Mouse (Mus musculus): ENCODE data around the gene Mea1. TPM values are rescaled to one million over a fixed set of nuclear protein-coding genes. Genes with fewer than 3 reads are reported as not detected.

Mea1 gene
- polyA plus RNA-seq, 1 experiment from 2014 or later, result 241 TPM

GRCm38 (mm10) chr17:46698515-46698914, 19.9 kb downstream of the Mea1 start:
- Histone ChIP-seq H3K27ac (no peak overlapping the region), H3K4me3 (replicated peaks) (no peak overlapping the region), H3K27me3 (no peaks in the 10 kb centered on the region), H3K4me1 (replicated peaks) (peaks cover 27% of the 10 kb centered on the region), H3K9me3 (no peaks in the 10 kb centered on the region), H3K36me3 (peaks cover 37% of the 10 kb centered on the region), H3K9ac (replicated peaks) (no peak overlapping the region), H3K4me2 (replicated peaks) (no peak overlapping the region)
- WGBS, result 95% methylated on average over 6 of the region's 6 CpGs
- no peak for ATAC-seq

- Histone ChIP-seq H3K9me3 (no peaks in the 10 kb centered on the region), H3K36me3 (peaks cover 37% of the 10 kb centered on the region), H3K27ac (no peak overlapping the region), H3K4me2 (replicated peaks) (no peak overlapping the region), H3K4me1 (replicated peaks) (peaks cover 34% of the 10 kb centered on the region), H3K9ac (replicated peaks) (no peak overlapping the region), H3K27me3 (no peaks in the 10 kb centered on the region), H3K4me3 (replicated peaks) (no peak overlapping the region)
- no peak for ATAC-seq
- WGBS, result 85% methylated on average over 5 of the region's 5 CpGs
These were observed 20.7 kb downstream of the Mea1 start for GRCm38 (mm10) chr17:46699245-46699644.

- Histone ChIP-seq H3K4me1 (replicated peaks) (peaks cover 34% of the 10 kb centered on the region), H3K36me3 (peaks cover 37% of the 10 kb centered on the region), H3K9ac (replicated peaks) (no peak overlapping the region), H3K27me3 (no peaks in the 10 kb centered on the region), H3K4me3 (replicated peaks) (no peak overlapping the region), H3K4me2 (replicated peaks) (no peak overlapping the region), H3K9me3 (no peaks in the 10 kb centered on the region), H3K27ac (no peak overlapping the region)
- WGBS, result 89% methylated on average over 3 of the region's 3 CpGs
- no peak for ATAC-seq
These were observed 21.3 kb downstream of the Mea1 start for GRCm38 (mm10) chr17:46699912-46700311.

- H3K4me3 ChIP-seq (replicated peaks), result no peak overlapping the region
- H3K27ac ChIP-seq, result 0 out of 2 replicates have a peak overlapping the region, but pooled peaks have one; percentile 19
- peaks cover 42% of the 10 kb centered on the region for H3K4me1 ChIP-seq (replicated peaks)
- no peak overlapping the region; the same call in 1 of the 2 replicates for H3K4me2 ChIP-seq (replicated peaks)
- H3K9ac ChIP-seq (replicated peaks), result peak overlapping the region; percentile 44; the same call in 1 of the 2 replicates
- no peaks in the 10 kb centered on the region for H3K9me3 ChIP-seq
- no peak for ATAC-seq
- WGBS, result 85% methylated on average over 12 of the region's 12 CpGs
- H3K27me3 ChIP-seq, result no peaks in the 10 kb centered on the region
- H3K36me3 ChIP-seq, result peaks cover 29% of the 10 kb centered on the region
These were observed 22.9 kb downstream of the Mea1 start for GRCm38 (mm10) chr17:46701489-46701888.

GRCm38 (mm10) chr17:46702100-46702499, 23.5 kb downstream of the Mea1 start:
- no peak overlapping the region for H3K4me2 ChIP-seq (replicated peaks)
- no peaks in the 10 kb centered on the region for H3K27me3 ChIP-seq
- ATAC-seq, result no peak
- peak overlapping the region; percentile 44 for H3K9ac ChIP-seq (replicated peaks)
- WGBS, result 89% methylated on average over 12 of the region's 12 CpGs
- peaks cover 48% of the 10 kb centered on the region for H3K4me1 ChIP-seq (replicated peaks)
- no peaks in the 10 kb centered on the region for H3K9me3 ChIP-seq
- H3K4me3 ChIP-seq (replicated peaks), result no peak overlapping the region
- no peak overlapping the region for H3K27ac ChIP-seq
- peaks cover 29% of the 10 kb centered on the region for H3K36me3 ChIP-seq

GRCm38 (mm10) chr17:46702506-46702905, 23.9 kb downstream of the Mea1 start:
- no peaks in the 10 kb centered on the region for H3K9me3 ChIP-seq
- WGBS, result 95% methylated on average over 5 of the region's 5 CpGs
- no peak overlapping the region for H3K27ac ChIP-seq
- no peak for ATAC-seq
- H3K4me1 ChIP-seq (replicated peaks), result peaks cover 48% of the 10 kb centered on the region
- no peaks in the 10 kb centered on the region for H3K27me3 ChIP-seq
- H3K36me3 ChIP-seq, result peaks cover 29% of the 10 kb centered on the region
- peak overlapping the region; percentile 91; the same call in 1 of the 2 replicates for H3K4me3 ChIP-seq (replicated peaks)
- H3K4me2 ChIP-seq (replicated peaks), result peak overlapping the region; percentile 82
- peak overlapping the region; percentile 97 for H3K9ac ChIP-seq (replicated peaks)

GRCm38 (mm10) chr17:46703971-46704886, 25.6 kb downstream of the Mea1 start:
- Histone ChIP-seq H3K9ac (replicated peaks) (peak overlapping the region; percentile 97), H3K4me2 (replicated peaks) (peak overlapping the region; percentile 82), H3K4me1 (replicated peaks) (peaks cover 48% of the 10 kb centered on the region), H3K27me3 (no peaks in the 10 kb centered on the region), H3K27ac (peak overlapping the region; percentile 86), H3K36me3 (peaks cover 12% of the 10 kb centered on the region), H3K4me3 (replicated peaks) (peak overlapping the region; percentile 91), H3K9me3 (no peaks in the 10 kb centered on the region)
- 5% methylated on average over 34 of the region's 41 CpGs for WGBS
- peak; percentile 84 for ATAC-seq

- WGBS, result 2% methylated on average over 48 of the region's 48 CpGs
- H3K4me1 ChIP-seq (replicated peaks), result peaks cover 48% of the 10 kb centered on the region
These were observed 26.6 kb downstream of the Mea1 start, which contains the start of gene Ppp2r5d for GRCm38 (mm10) chr17:46704887-46705835. Gene Ppp2r5d, minus strand, starts transcription at chr17:46705111.

GRCm38 (mm10) chr17:46706375-46707089, 27.9 kb downstream of the Mea1 start:
- H3K4me2 ChIP-seq (replicated peaks), result no peak overlapping the region
- H3K4me3 ChIP-seq (replicated peaks), result no peak overlapping the region
- ATAC-seq, result no peak
- peaks cover 40% of the 10 kb centered on the region for H3K4me1 ChIP-seq (replicated peaks)
- H3K36me3 ChIP-seq, result no peaks in the 10 kb centered on the region
- H3K27me3 ChIP-seq, result no peaks in the 10 kb centered on the region
- H3K27ac ChIP-seq, result no peak overlapping the region
- 95% methylated on average over 14 of the region's 14 CpGs for WGBS
- H3K9ac ChIP-seq (replicated peaks), result no peak overlapping the region
- no peaks in the 10 kb centered on the region for H3K9me3 ChIP-seq

More at GRCm38 (mm10) chr17:46704887-46705835, 26.6 kb downstream of the Mea1 start, which contains the start of gene Ppp2r5d:
- Histone ChIP-seq H3K36me3 (peaks cover 4% of the 10 kb centered on the region; the same call in 1 of the 2 replicates), H3K9me3 (no peaks in the 10 kb centered on the region), H3K4me2 (replicated peaks) (peak within 1 kb of the TSS; percentile 82), H3K27ac (peak within 1 kb of the TSS; percentile 93), H3K27me3 (no peaks in the 10 kb centered on the region), H3K9ac (replicated peaks) (peak within 1 kb of the TSS; percentile 97), H3K4me3 (replicated peaks) (peak within 1 kb of the TSS; percentile 91)
- peak; percentile 96 for ATAC-seq

- H3K9ac ChIP-seq (replicated peaks), result peak within 1 kb of the TSS; percentile 93
- H3K27ac ChIP-seq, result peak within 1 kb of the TSS; percentile 82
- peak; percentile 93 for ATAC-seq
- peak within 1 kb of the TSS; percentile 98 for H3K4me3 ChIP-seq (replicated peaks)
- H3K4me1 ChIP-seq (replicated peaks), result peaks cover 26% of the 10 kb centered on the region
- no peaks in the 10 kb centered on the region for H3K9me3 ChIP-seq
- 8% methylated on average over 36 of the region's 36 CpGs for WGBS
- peak within 1 kb of the TSS; percentile 100 for H3K4me2 ChIP-seq (replicated peaks)
- no peaks in the 10 kb centered on the region for H3K27me3 ChIP-seq
- peaks cover 23% of the 10 kb centered on the region for H3K36me3 ChIP-seq
These were observed 32.5 kb downstream of the Mea1 start, which contains the start of gene Pex6 for GRCm38 (mm10) chr17:46710959-46711597. Gene Pex6, plus strand, starts transcription at chr17:46711463.

All from midbrain, embryonic 13.5 days (tissue).